Mouse (Mus musculus) midbrain, embryonic 12.5 days (tissue): ENCODE measurements at regions not wholly inside any gene's neighbourhood (a gene's known extent, or its start where the extent isn't known, plus 50 kb on each side); places are given as distances from the start of the nearest gene placed in this dataset.

Experiments used
- ATAC-seq: fragments of 200-750 bp; cut with Nextera tagmentation; 2 replicates; pipeline ENCODE4 v1.8.0; 2017; ENCODE audit warnings: low read depth, moderate TSS enrichment, moderate library complexity; ENCODE audit not compliant: low FRiP score
- H3K27ac ChIP-seq: fragments of 300-500 bp; sonication (generic); replicated peaks from 2 replicates; pipeline ENCODE4 v1.5.1; 2016; ENCODE audit warnings: mild to moderate bottlenecking
- H3K27me3 ChIP-seq: fragments of 300-500 bp; sonication (generic); 2 replicates; pipeline ENCODE4 v1.6.1; 2016; ENCODE audit warnings: mild to moderate bottlenecking
- H3K36me3 ChIP-seq: fragments of 300-500 bp; sonication (generic); 2 replicates; pipeline ENCODE4 v1.6.1; 2016
- H3K4me1 ChIP-seq: fragments of 300-500 bp; sonication (generic); 2 replicates; pipeline ENCODE4 v1.6.1; 2016
- H3K4me2 ChIP-seq: fragments of 300-500 bp; sonication (generic); replicated peaks from 2 replicates; pipeline ENCODE4 v1.6.1; 2016; ENCODE audit warnings: mild to moderate bottlenecking, moderate library complexity
- H3K4me3 ChIP-seq: fragments of 300-500 bp; sonication (generic); 2 replicates; pipeline ENCODE4 v1.5.1; 2016; ENCODE audit warnings: mild to moderate bottlenecking
- H3K9ac ChIP-seq: fragments of 300-500 bp; sonication (generic); replicated peaks from 2 replicates; pipeline ENCODE4 v1.6.1; 2016; ENCODE audit warnings: mild to moderate bottlenecking, moderate library complexity
- H3K9me3 ChIP-seq: fragments of 300-500 bp; sonication (generic); 2 replicates; pipeline ENCODE4 v1.6.1; 2016; ENCODE audit warnings: mild to moderate bottlenecking
- WGBS: fragments of 180-500 bp; shearing (Covaris S2); methylation state at CpG from one replicate; pipeline ENCODE4 v1.1.7; 2016; 5-methylcytosine and 5-hydroxymethylcytosine counted together

DNA sequence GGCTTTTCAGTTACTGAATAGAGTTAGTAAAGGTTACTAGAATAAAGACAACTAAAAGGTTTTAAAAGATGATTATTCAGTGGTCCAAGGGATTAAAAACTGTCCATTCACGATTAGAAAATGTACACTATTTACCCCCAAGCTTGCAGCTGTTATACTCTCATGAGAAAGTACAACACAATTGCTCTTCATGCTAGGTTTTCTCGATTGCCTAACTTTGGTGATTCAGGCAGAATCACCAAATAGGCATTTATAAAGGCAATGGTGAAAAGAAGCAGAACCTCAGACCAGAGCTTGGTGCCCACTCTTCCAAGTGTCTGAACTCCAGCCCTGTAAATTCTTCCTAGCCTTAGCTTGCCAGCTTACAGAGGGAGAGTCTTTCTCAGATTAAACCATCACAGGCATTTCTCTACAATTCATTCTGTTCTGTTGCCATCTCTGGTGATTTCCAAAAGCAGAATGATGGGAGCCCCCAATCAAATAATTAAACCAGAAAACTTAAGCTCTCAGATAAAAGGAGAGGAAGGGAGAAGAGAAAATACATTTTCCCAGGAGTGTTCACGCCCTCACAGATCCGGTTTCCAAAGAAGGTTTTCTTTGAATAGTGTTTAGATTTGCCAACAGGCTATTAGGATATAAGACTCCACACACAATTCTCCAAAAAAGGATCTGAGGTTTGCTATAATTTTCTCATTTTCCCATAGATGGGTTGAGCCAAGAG is 657.0 kb downstream of the Slc22a22 start:
- H3K36me3 ChIP-seq = no peaks in the 10 kb centered on the region
- no peaks in the 10 kb centered on the region for H3K9me3 ChIP-seq
- peaks cover 7% of the 10 kb centered on the region; the same call in 1 of the 2 replicates for H3K4me1 ChIP-seq
- H3K4me3 ChIP-seq = no peak overlapping the region
- no peak for ATAC-seq
- H3K27ac ChIP-seq = no peak overlapping the region
- no peak overlapping the region for H3K4me2 ChIP-seq
- 33% methylated on average over 4 of the region's 4 CpGs for WGBS
- H3K9ac ChIP-seq = no peak overlapping the region
- no peaks in the 10 kb centered on the region for H3K27me3 ChIP-seq

DNA sequence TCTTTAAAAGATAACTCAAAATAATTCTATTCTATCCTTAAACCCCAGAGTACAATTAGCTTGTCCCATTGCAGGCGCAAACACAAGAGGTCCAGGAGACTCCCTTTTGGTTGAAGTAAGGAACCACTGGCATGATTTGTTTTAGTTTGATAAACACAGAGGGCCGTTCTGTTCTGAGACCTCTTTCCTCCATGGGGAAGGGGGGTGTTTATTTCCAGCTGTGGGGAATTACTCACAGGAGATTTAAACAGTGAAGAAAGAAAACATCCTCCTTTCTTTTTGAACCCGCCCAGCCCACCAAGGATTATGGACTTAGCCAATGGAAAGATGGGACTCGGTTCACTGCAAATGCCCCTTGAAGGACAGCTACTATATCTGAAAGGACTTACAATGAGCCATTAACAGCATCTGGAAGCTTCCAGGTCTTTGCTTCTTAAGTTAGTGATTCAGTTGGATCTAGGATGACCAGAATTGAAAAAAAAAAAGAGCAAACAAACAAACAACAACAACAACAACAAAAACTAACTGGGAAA is 659.2 kb downstream of the Slc22a22 start:
- no peak for ATAC-seq

DNA sequence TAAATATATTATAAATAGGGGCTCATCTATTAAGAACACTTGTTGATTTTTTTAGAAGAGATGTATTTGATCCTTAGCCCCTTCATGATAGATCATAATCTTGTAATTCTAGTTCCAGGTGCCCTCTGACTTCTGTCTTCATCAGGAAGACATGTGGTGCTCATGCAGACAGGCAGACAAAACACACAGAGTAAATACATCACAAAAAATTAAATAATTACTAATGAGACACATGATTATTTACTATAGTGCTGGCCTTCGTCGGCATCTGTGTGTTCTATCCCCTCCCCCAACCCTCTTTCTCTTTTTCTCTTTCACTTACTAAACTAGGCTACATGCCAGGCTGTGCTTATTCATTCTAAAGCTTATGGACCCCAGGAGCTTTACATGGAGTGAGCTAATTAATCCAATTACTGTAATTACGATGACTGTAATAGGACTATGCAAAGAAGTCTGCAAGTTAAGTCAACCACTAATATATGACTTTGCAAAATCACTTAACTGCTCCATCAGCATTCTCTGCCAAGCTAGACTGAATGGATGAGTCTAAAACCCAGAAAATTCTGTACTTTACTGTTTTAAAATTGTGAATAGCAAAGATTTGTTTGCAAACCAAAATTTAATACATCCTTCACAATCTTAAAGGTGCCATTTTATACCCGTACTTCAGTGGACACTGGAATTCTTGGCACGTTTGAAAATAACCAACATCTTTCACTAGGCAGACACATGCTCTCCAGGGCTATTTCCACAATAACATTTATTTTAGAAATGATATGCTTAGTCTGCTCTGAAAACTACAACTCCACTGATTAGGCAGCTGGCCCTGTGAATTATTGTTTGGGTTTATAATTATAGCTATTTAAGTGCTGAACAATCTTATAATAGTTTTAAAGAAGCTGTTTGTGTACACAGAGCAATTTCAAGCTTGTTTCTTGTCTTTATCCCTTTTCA is 659.9 kb downstream of the Slc22a22 start:
- Histone ChIP-seq H3K4me2 (no peak overlapping the region), H3K27me3 (no peaks in the 10 kb centered on the region), H3K4me3 (no peak overlapping the region), H3K27ac (no peak overlapping the region), H3K9me3 (no peaks in the 10 kb centered on the region), H3K36me3 (no peaks in the 10 kb centered on the region), H3K9ac (no peak overlapping the region), H3K4me1 (peaks cover 7% of the 10 kb centered on the region; the same call in 1 of the 2 replicates)
- WGBS = 34% methylated on average over 5 of the region's 5 CpGs
- peak; percentile 79 for ATAC-seq

More for the DNA sequence above, 659.2 kb downstream of the Slc22a22 start:
- 11% methylated on average over 4 of the region's 4 CpGs for WGBS
- Histone ChIP-seq H3K4me1 (peaks cover 7% of the 10 kb centered on the region; the same call in 1 of the 2 replicates), H3K9ac (no peak overlapping the region), H3K4me3 (no peak overlapping the region), H3K4me2 (no peak overlapping the region), H3K9me3 (no peaks in the 10 kb centered on the region), H3K27me3 (no peaks in the 10 kb centered on the region), H3K27ac (no peak overlapping the region), H3K36me3 (no peaks in the 10 kb centered on the region)

DNA sequence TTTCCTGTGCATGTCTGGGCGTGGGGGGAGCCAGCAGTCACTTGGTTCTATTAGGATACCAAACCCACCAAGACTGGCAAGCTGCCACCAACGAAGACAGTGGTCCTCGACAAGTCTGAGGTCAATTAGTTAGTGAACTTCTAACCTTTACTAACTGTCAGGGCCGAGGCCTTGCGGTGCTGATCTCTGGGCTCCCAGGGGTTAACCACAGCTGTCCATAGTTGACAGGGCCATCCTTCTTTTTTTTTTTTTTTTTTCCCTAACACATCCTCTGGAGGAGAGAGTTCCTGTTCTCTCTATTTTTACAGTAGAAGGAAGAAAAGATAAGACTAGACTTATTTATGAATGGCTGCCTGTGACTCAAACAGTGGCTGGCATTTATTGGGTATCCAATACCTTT is 663.5 kb downstream of the Slc22a22 start:
- Histone ChIP-seq H3K27ac (no peak overlapping the region), H3K9me3 (no peaks in the 10 kb centered on the region), H3K4me2 (no peak overlapping the region), H3K4me3 (no peak overlapping the region), H3K4me1 (peaks cover 3% of the 10 kb centered on the region; the same call in 1 of the 2 replicates), H3K9ac (no peak overlapping the region), H3K36me3 (no peaks in the 10 kb centered on the region), H3K27me3 (no peaks in the 10 kb centered on the region)
- ATAC-seq = no peak
- WGBS = 64% methylated on average over 5 of the region's 5 CpGs

DNA sequence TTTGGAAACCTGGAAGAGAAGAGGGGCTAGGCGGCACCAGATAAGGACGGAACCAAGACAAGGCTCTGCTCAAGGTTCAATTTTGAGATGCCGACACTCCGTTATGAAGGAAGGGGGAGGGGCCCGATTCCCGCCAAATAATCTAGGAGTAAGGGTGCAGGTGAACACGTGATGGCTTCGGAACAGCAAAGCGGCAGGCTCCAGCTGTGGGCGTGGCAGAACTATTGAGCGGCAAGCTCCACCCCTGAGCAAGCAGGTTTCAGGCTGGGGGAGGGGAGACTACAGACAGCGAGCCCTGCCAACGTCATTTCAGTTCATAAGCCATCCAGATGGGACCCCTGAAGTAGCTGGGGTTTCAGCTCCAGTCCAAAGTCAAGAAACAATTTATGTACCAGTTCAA is 667.3 kb downstream of the Slc22a22 start:
- H3K4me2 ChIP-seq = peak overlapping the region; percentile 28; the same call in 1 of the 2 replicates
- no peaks in the 10 kb centered on the region for H3K27me3 ChIP-seq
- no peak for ATAC-seq
- H3K27ac ChIP-seq = no peak overlapping the region
- no peak overlapping the region for H3K9ac ChIP-seq
- H3K36me3 ChIP-seq = no peaks in the 10 kb centered on the region
- H3K4me1 ChIP-seq = no peaks in the 10 kb centered on the region
- 46% methylated on average over 13 of the region's 13 CpGs for WGBS
- no peaks in the 10 kb centered on the region for H3K9me3 ChIP-seq
- no peak overlapping the region for H3K4me3 ChIP-seq

DNA sequence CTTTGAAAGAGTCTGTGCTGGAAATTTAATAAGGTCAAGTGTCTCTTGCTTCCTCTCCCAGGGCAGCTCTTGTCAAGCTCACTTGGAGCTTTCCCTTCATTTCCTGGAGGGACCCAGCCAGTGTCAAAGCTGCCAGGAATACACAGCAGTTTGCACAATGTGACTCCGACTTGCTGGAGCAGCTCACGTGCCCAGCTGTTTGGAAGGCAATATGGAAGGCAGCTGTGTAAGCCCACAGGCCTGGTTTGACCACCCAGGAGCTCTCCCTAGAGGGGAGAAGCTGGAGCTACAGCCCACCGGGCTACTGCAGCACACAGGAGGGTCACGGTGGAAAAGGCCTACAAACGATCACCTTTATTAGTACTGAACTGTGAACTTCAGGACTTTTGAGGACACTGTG is 669.8 kb downstream of the Slc22a22 start:
- ATAC-seq = no peak
- Histone ChIP-seq H3K27ac (no peak overlapping the region), H3K9ac (no peak overlapping the region), H3K36me3 (no peaks in the 10 kb centered on the region), H3K9me3 (no peaks in the 10 kb centered on the region), H3K27me3 (no peaks in the 10 kb centered on the region), H3K4me2 (no peak overlapping the region), H3K4me3 (no peak overlapping the region), H3K4me1 (no peaks in the 10 kb centered on the region)
- WGBS = 57% methylated on average over 5 of the region's 5 CpGs

DNA sequence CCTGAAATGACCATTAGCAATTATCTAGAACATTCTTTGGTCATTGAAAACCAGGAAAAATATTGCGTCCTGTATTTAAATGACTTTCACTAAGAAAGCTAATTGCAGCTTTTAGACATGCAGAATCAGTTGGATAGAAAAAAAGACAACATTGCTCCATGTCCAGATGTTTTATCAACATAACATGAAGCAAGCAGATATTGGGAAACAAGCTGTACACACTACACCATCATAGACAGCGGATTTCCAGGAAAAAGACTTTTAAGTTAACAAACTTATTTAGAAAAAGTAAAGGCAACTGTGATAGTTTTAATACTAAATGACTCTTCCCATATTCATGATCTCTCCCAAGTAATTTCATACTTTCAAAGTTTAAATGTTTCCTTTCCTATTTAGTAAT is 675.5 kb downstream of the Slc22a22 start:
- Histone ChIP-seq H3K4me1 (no peaks in the 10 kb centered on the region), H3K4me2 (no peak overlapping the region), H3K9ac (no peak overlapping the region), H3K27me3 (no peaks in the 10 kb centered on the region), H3K9me3 (no peaks in the 10 kb centered on the region), H3K36me3 (no peaks in the 10 kb centered on the region), H3K27ac (no peak overlapping the region), H3K4me3 (no peak overlapping the region)
- no peak for ATAC-seq
- WGBS = 94% methylated on average over 2 of the region's 2 CpGs

DNA sequence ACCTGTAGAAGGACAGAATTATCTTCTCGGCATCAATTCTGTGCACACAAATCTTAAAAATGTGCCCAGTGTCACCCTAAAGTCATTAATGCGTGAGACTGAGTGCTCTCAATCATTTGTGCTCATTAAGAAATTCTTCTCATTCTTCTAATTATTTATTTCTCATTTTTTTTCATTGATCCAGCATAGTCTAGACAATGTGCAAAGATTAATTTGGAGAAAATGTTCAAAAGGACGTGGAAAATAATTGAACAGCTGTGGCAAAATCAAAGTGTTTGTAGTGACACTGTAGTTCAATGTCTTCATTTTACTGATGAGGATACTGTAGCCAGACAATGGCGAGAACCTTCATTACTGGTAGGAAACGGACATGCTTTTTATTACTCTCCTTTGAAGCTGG is 702.0 kb downstream of the Slc22a22 start:
- Histone ChIP-seq H3K4me1 (no peaks in the 10 kb centered on the region), H3K27ac (no peak overlapping the region), H3K36me3 (no peaks in the 10 kb centered on the region), H3K27me3 (no peaks in the 10 kb centered on the region), H3K9ac (no peak overlapping the region), H3K4me2 (no peak overlapping the region), H3K9me3 (no peaks in the 10 kb centered on the region), H3K4me3 (no peak overlapping the region)
- WGBS = 83% methylated on average over 5 of the region's 5 CpGs
- ATAC-seq = no peak

DNA sequence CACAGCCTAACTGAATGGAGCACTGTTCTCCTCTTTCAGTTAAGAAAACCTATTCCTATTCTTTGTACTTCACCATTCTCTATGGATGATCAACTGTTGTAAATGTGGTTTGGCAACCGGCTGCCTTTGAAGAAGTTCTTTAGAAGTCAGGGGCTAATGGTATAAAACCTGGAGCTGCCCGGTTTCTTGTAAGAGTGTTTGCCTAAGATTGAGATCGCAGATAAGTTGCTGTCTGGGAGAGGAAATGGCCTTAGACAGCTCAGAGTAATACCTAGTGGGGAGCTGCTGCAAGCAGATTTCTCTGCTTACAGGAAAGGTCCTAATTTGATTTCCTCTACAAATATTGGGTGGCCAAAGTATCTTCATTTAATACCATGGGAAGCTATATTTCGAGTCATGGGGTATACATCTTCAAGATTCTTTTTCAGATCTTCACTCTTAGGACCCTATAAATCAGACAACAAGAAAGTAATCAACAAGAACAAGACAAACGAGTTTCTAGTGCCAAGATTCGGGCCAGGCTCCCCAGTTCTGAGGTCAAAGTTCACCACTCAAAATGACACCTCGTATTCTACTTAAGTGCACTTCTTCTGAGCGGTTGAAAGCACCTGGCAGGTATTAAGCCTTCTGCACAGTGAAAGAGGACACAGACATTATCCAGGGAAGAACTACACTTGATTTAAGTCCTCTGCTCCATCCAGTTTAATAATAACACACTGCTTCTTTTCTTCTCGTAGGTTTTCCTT is 702.6 kb downstream of the Slc22a22 start:
- Histone ChIP-seq H3K9ac (no peak overlapping the region), H3K4me2 (no peak overlapping the region), H3K27me3 (no peaks in the 10 kb centered on the region), H3K36me3 (no peaks in the 10 kb centered on the region), H3K4me1 (no peaks in the 10 kb centered on the region), H3K9me3 (no peaks in the 10 kb centered on the region), H3K4me3 (no peak overlapping the region), H3K27ac (no peak overlapping the region)
- WGBS = 69% methylated on average over 9 of the region's 9 CpGs
- ATAC-seq = no peak

DNA sequence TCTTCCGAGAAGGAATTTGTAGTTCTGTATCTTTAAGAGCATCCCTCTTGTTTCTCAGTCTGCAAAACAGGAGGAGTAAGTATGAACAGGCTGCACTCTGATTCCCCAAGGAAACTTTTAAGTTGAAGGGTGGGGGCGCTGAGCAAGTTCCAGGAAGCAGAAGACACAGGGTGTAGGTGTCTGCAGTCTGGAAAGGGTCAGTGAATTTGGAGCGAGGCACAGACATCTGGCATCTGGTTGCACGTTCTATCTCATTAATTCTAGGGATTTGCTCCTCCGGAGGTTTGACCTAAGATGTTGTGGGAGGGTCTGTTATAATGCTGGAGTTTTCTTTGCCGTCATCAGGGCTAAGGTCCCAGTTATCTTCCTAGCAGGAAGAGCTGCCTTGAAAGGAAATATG is 711.1 kb downstream of the Slc22a22 start:
- H3K27ac ChIP-seq = no peak overlapping the region
- no peak for ATAC-seq
- H3K27me3 ChIP-seq = no peaks in the 10 kb centered on the region
- no peak overlapping the region for H3K4me2 ChIP-seq
- H3K9me3 ChIP-seq = no peaks in the 10 kb centered on the region
- H3K9ac ChIP-seq = no peak overlapping the region
- H3K4me1 ChIP-seq = no peaks in the 10 kb centered on the region
- no peak overlapping the region for H3K4me3 ChIP-seq
- WGBS = 59% methylated on average over 6 of the region's 6 CpGs
- H3K36me3 ChIP-seq = no peaks in the 10 kb centered on the region

DNA sequence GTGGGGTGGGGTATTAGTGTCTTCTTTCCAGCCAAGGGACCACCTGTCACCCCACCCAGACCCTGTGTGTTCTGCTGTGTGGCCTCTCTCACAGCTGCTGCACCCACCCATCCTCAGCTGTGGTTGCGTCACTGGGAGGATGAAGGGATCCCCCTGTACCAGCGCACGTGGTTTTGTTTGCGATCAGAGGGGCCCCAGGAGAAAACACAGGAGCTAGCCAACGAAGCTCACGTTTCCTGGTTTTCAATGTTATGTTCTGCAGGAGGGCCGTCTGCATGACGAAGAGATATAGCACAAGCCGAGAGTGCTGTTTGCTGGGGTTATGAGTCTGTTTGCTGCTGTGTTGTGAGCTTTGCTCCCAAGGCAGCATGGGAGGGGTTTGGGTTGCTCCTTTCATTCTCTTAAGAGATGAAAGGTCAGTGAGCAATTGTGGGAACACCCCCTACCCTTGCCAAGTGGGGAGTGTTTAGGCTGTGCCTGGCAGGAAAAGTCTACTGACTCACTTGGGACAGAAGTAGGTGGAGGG is 712.4 kb downstream of the Slc22a22 start:
- 33% methylated on average over 9 of the region's 9 CpGs for WGBS
- no peak overlapping the region for H3K27ac ChIP-seq
- peak; percentile 41; the same call in 1 of the 2 replicates for ATAC-seq
- H3K9me3 ChIP-seq = no peaks in the 10 kb centered on the region
- no peak overlapping the region for H3K4me3 ChIP-seq
- no peaks in the 10 kb centered on the region for H3K4me1 ChIP-seq
- no peaks in the 10 kb centered on the region for H3K36me3 ChIP-seq
- H3K9ac ChIP-seq = no peak overlapping the region
- no peak overlapping the region for H3K4me2 ChIP-seq
- no peaks in the 10 kb centered on the region for H3K27me3 ChIP-seq
